Mouse (Mus musculus): ENCODE data around the gene Dop1b. TPM values are rescaled to one million over a fixed set of nuclear protein-coding genes. Genes with fewer than 3 reads are reported as not detected.
"Not testable (repeated sequence)": the region's sequence is repeated elsewhere in the genome, so short reads cannot be mapped to it uniquely, and the experiment has no call there.

Dop1b gene
- polyA plus RNA-seq, 1 experiment from 2014 or later, result 6.3 TPM

DNA sequence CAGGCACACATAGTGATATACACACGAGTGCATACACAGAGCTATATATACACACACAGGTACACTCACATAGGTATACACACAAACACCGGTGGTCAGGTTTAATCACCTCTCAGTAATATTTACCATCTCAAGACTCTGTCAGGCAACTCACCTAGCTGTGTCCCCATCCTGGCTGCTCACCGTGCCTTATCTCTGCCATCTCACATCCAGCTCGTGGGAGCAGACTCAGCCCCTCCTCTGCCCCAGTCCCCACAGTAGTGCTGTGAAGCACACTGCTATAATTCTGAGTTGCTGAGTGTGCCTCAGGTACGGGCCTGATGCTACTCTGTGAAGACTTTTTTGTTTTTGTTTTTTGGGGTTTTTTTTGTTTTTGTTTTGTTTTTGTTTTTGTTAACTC lies 64.8 kb downstream of the Dop1b start:
- 59% methylated on average over 5 of the region's 5 CpGs for WGBS (ENCODE audit: insufficient replicate concordance)
- H3K9me3 ChIP-seq (replicated peaks; ENCODE audit: control insufficient read depth, low read length), result no peaks in the 10 kb centered on the region

DNA sequence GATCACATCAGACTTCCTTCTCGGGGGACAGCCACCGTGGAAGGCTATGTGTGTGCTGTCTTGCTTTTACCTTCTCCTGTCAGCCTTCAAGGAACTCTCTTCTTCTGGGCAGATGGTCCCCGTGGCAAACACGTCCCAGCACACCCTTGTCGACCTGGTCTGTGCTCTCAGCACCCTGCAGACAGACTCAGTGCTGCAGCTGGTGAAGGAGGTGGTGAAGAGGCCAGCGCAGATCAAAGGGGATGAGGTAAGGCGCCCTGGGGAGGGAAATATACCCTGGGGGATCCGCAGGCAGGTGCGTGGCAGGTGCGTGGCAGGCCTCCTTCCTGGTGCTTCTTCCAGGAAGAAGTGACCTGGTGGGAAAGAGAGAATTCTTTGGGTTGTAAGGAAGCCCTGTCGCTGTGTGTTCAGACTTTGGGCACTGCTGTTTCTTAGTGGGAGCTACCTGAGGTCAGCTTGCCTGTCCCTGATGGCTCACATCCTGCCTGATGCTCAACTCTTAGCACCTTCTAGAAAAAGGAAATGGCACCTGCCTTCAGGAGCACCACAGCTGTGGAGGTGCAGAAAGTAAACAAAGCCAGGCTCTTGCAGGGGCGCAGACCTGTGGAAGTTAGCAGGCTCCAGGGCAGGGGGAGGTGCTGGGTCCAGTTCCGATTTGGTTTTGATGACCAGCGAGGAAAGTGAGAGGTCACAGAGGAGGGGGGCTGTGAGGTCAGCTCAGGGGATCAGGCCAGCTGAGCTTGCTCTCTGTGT lies 65.7 kb downstream of the Dop1b start:
- H3K27ac ChIP-seq (ENCODE audit: low read depth, low read length), result no peak overlapping the region
- no peak overlapping the region for H3K4me3 ChIP-seq (ENCODE audit: low read depth, low read length)
- no peaks in the 10 kb centered on the region for H3K27me3 ChIP-seq (ENCODE audit: control insufficient read depth, insufficient read depth, low read length)
- no peak for ATAC-seq (replicated peaks; ENCODE audit: insufficient number of reproducible peaks, low FRiP score, low TSS enrichment)
- H3K4me2 ChIP-seq, result no peak overlapping the region
- 0 out of 2 replicates have a peak overlapping the region, but pooled peaks have one; percentile 10 for H3K9ac ChIP-seq (ENCODE audit: low read depth, low read length)
- H3K4me1 ChIP-seq (ENCODE audit: control insufficient read depth, insufficient read depth, low read length), result no peaks in the 10 kb centered on the region
- H3K9me3 ChIP-seq (replicated peaks; ENCODE audit: control insufficient read depth, low read length), result no peaks in the 10 kb centered on the region
- WGBS (ENCODE audit: insufficient replicate concordance), result 43% methylated on average over 14 of the region's 14 CpGs
- no peaks in the 10 kb centered on the region for H3K36me3 ChIP-seq (ENCODE audit: control insufficient read depth, insufficient read depth, low read length)

More for the DNA sequence above, 64.8 kb downstream of the Dop1b start:
- H3K27ac ChIP-seq (ENCODE audit: low read depth, low read length), result no peak overlapping the region
- no peak overlapping the region for H3K4me2 ChIP-seq
- H3K36me3 ChIP-seq (ENCODE audit: control insufficient read depth, insufficient read depth, low read length), result no peaks in the 10 kb centered on the region
- no peak for ATAC-seq (replicated peaks; ENCODE audit: insufficient number of reproducible peaks, low FRiP score, low TSS enrichment)
- no peak overlapping the region for H3K9ac ChIP-seq (ENCODE audit: low read depth, low read length)
- H3K27me3 ChIP-seq (ENCODE audit: control insufficient read depth, insufficient read depth, low read length), result no peaks in the 10 kb centered on the region
- H3K4me3 ChIP-seq (ENCODE audit: low read depth, low read length), result no peak overlapping the region
- H3K4me1 ChIP-seq (ENCODE audit: control insufficient read depth, insufficient read depth, low read length), result no peaks in the 10 kb centered on the region

DNA sequence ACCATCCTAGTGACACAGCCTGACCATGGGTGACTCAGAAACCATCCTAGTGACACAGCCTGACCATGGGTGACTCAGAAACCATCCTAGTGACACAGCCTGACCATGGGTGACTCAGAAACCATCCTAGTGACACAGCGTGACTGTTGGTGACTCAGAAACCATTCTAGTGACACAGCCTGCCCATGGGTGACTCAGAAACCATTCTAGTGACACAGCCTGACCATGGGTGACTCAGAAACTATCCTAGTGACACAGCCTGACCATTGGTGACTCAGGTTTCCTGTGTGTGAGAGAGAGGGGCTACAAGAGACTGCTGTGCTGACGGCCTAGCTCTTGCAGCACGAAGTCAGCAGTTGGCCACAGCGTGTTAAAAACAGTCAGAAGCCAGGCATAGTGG lies 66.7 kb downstream of the Dop1b start:
- 57% methylated on average over 4 of the region's 4 CpGs for WGBS (ENCODE audit: insufficient replicate concordance)
- H3K4me3 ChIP-seq (ENCODE audit: low read depth, low read length); H3K36me3 ChIP-seq (ENCODE audit: control insufficient read depth, insufficient read depth, low read length); H3K27me3 ChIP-seq (ENCODE audit: control insufficient read depth, insufficient read depth, low read length); H3K4me2 ChIP-seq; H3K9ac ChIP-seq (ENCODE audit: low read depth, low read length); H3K27ac ChIP-seq (ENCODE audit: low read depth, low read length); H3K9me3 ChIP-seq (replicated peaks; ENCODE audit: control insufficient read depth, low read length); H3K4me1 ChIP-seq (ENCODE audit: control insufficient read depth, insufficient read depth, low read length); ATAC-seq (replicated peaks; ENCODE audit: insufficient number of reproducible peaks, low FRiP score, low TSS enrichment): not testable (repeated sequence)

DNA sequence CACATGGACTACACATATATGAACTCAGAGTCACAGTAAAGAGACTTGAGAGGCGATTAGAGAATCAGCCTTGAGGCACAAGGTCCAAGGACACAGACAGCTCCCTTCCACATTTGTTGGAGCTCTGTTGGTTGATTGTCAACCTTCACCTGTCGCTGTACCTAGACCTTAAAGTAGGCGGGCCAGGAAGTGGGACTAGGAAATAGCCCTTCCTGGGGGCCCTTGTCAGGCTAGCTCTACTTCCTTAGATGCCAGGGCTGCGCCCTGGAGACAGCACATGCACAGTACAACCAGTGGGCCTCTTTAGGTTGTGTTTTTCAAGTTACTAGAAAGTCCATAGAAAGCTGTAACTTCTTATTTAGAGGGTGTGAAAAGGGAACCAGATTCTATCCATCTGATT lies 67.8 kb downstream of the Dop1b start:
- 73% methylated on average over 4 of the region's 4 CpGs for WGBS (ENCODE audit: insufficient replicate concordance)
- no peak for ATAC-seq (replicated peaks; ENCODE audit: insufficient number of reproducible peaks, low FRiP score, low TSS enrichment)
- no peaks in the 10 kb centered on the region for H3K4me1 ChIP-seq (ENCODE audit: control insufficient read depth, insufficient read depth, low read length)
- H3K27ac ChIP-seq (ENCODE audit: low read depth, low read length), result no peak overlapping the region
- H3K9ac ChIP-seq (ENCODE audit: low read depth, low read length), result no peak overlapping the region
- H3K27me3 ChIP-seq (ENCODE audit: control insufficient read depth, insufficient read depth, low read length), result no peaks in the 10 kb centered on the region
- no peak overlapping the region for H3K4me3 ChIP-seq (ENCODE audit: low read depth, low read length)
- H3K36me3 ChIP-seq (ENCODE audit: control insufficient read depth, insufficient read depth, low read length), result no peaks in the 10 kb centered on the region
- no peaks in the 10 kb centered on the region for H3K9me3 ChIP-seq (replicated peaks; ENCODE audit: control insufficient read depth, low read length)
- no peak overlapping the region for H3K4me2 ChIP-seq

DNA sequence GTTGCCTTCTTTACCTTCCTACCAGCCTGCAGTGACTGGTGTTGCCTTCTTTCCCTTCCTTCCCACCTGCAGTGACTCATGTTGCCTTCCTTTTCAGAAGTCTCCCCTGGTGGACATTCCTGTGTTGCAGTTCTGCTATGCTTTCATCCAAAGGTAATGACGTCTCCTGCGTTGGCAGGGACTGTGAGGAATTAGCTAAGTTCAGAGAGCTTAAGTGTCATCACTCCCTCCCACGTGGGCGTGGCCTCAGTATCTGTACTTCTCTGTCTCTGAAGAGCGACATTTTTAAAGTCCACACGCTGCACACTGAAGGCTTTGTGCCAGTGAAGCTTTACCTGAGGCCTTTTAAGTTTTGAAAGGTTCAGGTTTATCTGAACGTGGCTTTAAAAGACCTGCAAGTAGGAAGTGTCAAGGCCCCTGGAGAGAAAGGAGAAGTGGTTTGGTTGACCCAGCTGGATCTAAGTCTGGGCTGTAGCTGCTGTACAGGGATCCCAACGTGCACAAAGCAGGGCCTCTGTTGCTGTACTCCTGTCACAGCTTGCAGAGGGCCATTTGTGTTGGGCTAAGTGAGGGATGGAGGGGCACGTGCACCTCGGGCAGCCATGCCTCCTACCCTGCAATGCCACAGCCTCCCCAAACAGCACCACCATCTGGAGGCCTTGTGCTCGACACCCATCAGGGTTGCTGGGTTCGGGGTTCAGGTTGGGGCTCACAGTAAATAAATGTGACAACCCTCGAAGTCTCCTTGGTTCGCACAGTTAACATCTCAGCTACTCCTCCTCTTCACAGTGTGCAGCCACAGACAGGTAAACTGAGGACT lies 69.2 kb downstream of the Dop1b start:
- 50% methylated on average over 14 of the region's 14 CpGs for WGBS (ENCODE audit: insufficient replicate concordance)
- Histone ChIP-seq H3K27me3 (ENCODE audit: control insufficient read depth, insufficient read depth, low read length) (no peaks in the 10 kb centered on the region), H3K4me2 (no peak overlapping the region), H3K27ac (ENCODE audit: low read depth, low read length) (no peak overlapping the region), H3K36me3 (ENCODE audit: control insufficient read depth, insufficient read depth, low read length) (no peaks in the 10 kb centered on the region), H3K4me3 (ENCODE audit: low read depth, low read length) (no peak overlapping the region), H3K9ac (ENCODE audit: low read depth, low read length) (no peak overlapping the region), H3K9me3 (replicated peaks; ENCODE audit: control insufficient read depth, low read length) (no peaks in the 10 kb centered on the region), H3K4me1 (ENCODE audit: control insufficient read depth, insufficient read depth, low read length) (no peaks in the 10 kb centered on the region)
- no peak for ATAC-seq (replicated peaks; ENCODE audit: insufficient number of reproducible peaks, low FRiP score, low TSS enrichment)

DNA sequence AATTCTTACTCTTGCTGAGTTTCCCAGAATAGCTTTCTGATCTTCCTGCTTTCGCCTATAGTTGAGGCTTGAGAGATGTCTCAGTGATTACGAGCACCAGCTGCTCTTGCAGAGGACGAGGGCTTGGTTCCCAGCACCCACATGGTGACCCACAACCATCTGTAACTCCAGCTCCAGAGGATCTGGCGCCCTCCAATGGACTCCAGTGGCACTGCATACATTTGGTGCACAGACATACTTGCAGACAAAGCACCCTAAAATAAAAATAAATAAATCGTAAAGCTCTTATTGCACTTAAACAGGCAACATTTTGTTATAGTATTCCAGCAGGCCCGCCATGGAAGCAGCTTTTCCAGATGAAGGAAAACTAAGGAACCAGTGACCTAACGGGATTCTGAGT lies 72.5 kb downstream of the Dop1b start:
- Histone ChIP-seq H3K27me3 (ENCODE audit: control insufficient read depth, insufficient read depth, low read length) (no peaks in the 10 kb centered on the region), H3K9me3 (replicated peaks; ENCODE audit: control insufficient read depth, low read length) (no peaks in the 10 kb centered on the region), H3K9ac (ENCODE audit: low read depth, low read length) (no peak overlapping the region), H3K36me3 (ENCODE audit: control insufficient read depth, insufficient read depth, low read length) (no peaks in the 10 kb centered on the region), H3K4me1 (ENCODE audit: control insufficient read depth, insufficient read depth, low read length) (no peaks in the 10 kb centered on the region), H3K4me3 (ENCODE audit: low read depth, low read length) (no peak overlapping the region), H3K27ac (ENCODE audit: low read depth, low read length) (no peak overlapping the region), H3K4me2 (no peak overlapping the region)
- 88% methylated on average over 7 of the region's 7 CpGs for WGBS (ENCODE audit: insufficient replicate concordance)
- no peak for ATAC-seq (replicated peaks; ENCODE audit: insufficient number of reproducible peaks, low FRiP score, low TSS enrichment)

DNA sequence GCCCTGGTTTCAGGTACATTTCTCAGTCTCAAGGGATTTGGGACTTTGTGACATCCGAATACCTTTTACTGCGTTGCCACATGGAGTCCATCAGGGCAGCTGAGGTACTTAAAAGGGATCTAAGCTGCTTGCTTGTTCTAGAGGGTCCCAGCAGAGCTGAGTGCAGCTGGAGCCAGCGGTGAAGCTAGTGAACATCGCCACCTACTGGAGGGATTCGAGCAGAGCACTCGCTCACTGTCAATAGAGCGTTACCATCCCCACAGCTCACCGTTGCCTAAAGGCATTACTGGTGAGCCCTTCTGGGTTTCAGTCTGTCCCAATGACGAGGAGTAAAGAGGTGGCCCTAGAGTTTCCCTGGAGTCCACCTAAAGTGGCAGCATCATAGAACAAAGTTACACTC lies 74.1 kb downstream of the Dop1b start:
- Histone ChIP-seq H3K9me3 (replicated peaks; ENCODE audit: control insufficient read depth, low read length) (no peaks in the 10 kb centered on the region), H3K9ac (ENCODE audit: low read depth, low read length) (no peak overlapping the region), H3K4me3 (ENCODE audit: low read depth, low read length) (no peak overlapping the region), H3K36me3 (ENCODE audit: control insufficient read depth, insufficient read depth, low read length) (no peaks in the 10 kb centered on the region), H3K27me3 (ENCODE audit: control insufficient read depth, insufficient read depth, low read length) (no peaks in the 10 kb centered on the region), H3K4me2 (no peak overlapping the region), H3K27ac (ENCODE audit: low read depth, low read length) (no peak overlapping the region), H3K4me1 (ENCODE audit: control insufficient read depth, insufficient read depth, low read length) (no peaks in the 10 kb centered on the region)
- no peak for ATAC-seq (replicated peaks; ENCODE audit: insufficient number of reproducible peaks, low FRiP score, low TSS enrichment)
- WGBS (ENCODE audit: insufficient replicate concordance), result 5% methylated on average over 9 of the region's 9 CpGs

DNA sequence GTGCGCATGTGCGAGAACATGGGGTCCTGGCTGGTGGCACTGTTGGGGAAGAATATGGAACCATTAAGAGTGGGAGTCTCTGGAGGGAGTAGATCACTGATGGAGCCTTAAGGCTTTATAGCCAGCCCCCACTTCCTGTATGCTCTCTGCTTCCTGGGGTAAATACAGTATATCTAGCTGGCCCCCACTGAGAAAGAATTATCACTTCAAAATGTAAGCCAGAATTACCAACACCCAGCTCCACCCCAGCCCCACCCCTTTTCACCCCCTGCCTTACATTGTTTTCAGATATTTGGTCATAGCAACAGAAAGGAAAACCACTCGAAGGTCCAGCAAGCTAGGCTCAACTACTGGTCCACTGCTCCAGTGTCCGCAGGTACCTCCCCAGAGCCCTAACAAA lies 76.7 kb downstream of the Dop1b start:
- 86% methylated on average over 4 of the region's 4 CpGs for WGBS (ENCODE audit: insufficient replicate concordance)
- Histone ChIP-seq H3K27me3 (ENCODE audit: control insufficient read depth, insufficient read depth, low read length) (no peaks in the 10 kb centered on the region), H3K9ac (ENCODE audit: low read depth, low read length) (no peak overlapping the region), H3K9me3 (replicated peaks; ENCODE audit: control insufficient read depth, low read length) (no peaks in the 10 kb centered on the region), H3K27ac (ENCODE audit: low read depth, low read length) (no peak overlapping the region), H3K4me2 (no peak overlapping the region), H3K4me1 (ENCODE audit: control insufficient read depth, insufficient read depth, low read length) (no peaks in the 10 kb centered on the region), H3K4me3 (ENCODE audit: low read depth, low read length) (no peak overlapping the region), H3K36me3 (ENCODE audit: control insufficient read depth, insufficient read depth, low read length) (no peaks in the 10 kb centered on the region)
- no peak for ATAC-seq (replicated peaks; ENCODE audit: insufficient number of reproducible peaks, low FRiP score, low TSS enrichment)
